Mouse (Mus musculus) heart, embryonic 11.5 days (tissue): ENCODE data around the gene Calm2. TPM values are rescaled to one million over a fixed set of nuclear protein-coding genes. Genes with fewer than 3 reads are reported as not detected.
A peak's percentile ranks its signal among the peaks of the same experiment; 100 is the strongest.

Source experiments
- ATAC-seq: fragments of 200-750 bp; cut with Nextera tagmentation; replicated peaks from 2 replicates; pipeline ENCODE4 v1.8.0; 2017; ENCODE audit warnings: moderate library complexity; ENCODE audit not compliant: insufficient number of reproducible peaks, low FRiP score, low TSS enrichment
- H3K27ac ChIP-seq: fragments of 300-500 bp; sonication (generic); 2 replicates; pipeline ENCODE4 v1.5.1; 2014; ENCODE audit warnings: mild to moderate bottlenecking, low read depth, low read length
- H3K27me3 ChIP-seq: fragments of 300-500 bp; sonication (generic); 2 replicates; pipeline ENCODE4 v1.6.1; 2014; ENCODE audit warnings: mild to moderate bottlenecking, low read length, mixed read lengths; ENCODE audit not compliant: control insufficient read depth, insufficient read depth
- H3K36me3 ChIP-seq: fragments of 300-500 bp; sonication (generic); 2 replicates; pipeline ENCODE4 v1.6.1; 2014; ENCODE audit warnings: mild to moderate bottlenecking, low read length, moderate library complexity, mixed read lengths; ENCODE audit not compliant: control insufficient read depth, insufficient read depth
- H3K4me1 ChIP-seq: fragments of 300-500 bp; sonication (generic); 2 replicates; pipeline ENCODE4 v1.6.1; 2014; ENCODE audit warnings: low read length; ENCODE audit not compliant: control insufficient read depth, insufficient read depth
- H3K4me2 ChIP-seq: fragments of 300-500 bp; sonication (generic); 2 replicates; pipeline ENCODE4 v1.6.1; 2014; ENCODE audit warnings: mild to moderate bottlenecking, moderate library complexity
- H3K4me3 ChIP-seq: fragments of 300-500 bp; sonication (generic); 2 replicates; pipeline ENCODE4 v1.5.1; 2014; ENCODE audit warnings: low read depth, low read length
- H3K9ac ChIP-seq: fragments of 300-500 bp; sonication (generic); 2 replicates; pipeline ENCODE4 v1.6.1; 2014; ENCODE audit warnings: mild to moderate bottlenecking, low read depth, low read length, moderate library complexity
- H3K9me3 ChIP-seq: fragments of 300-500 bp; sonication (generic); replicated peaks from 2 replicates; pipeline ENCODE4 v1.6.1; 2016; ENCODE audit warnings: low read length; ENCODE audit not compliant: control insufficient read depth
- WGBS: fragments of 180-500 bp; shearing (Covaris S2); extraction: QIAGEN DNeasy Blood & Tissue Kit; methylation state at CpG from one replicate; pipeline ENCODE4 v1.1.7; 2014; ENCODE audit not compliant: insufficient replicate concordance; 5-methylcytosine and 5-hydroxymethylcytosine counted together
- polyA plus RNA-seq: library from polyadenylated mRNA; unstranded; fragments of >200 nt; fragmentation: Nextera tagmentation; extraction: Ambion mirVana; gene quantifications from 2 replicates; pipeline ENCODE4 v1.2.1, GENCODE M21; 2014

Calm2 gene
- polyA plus RNA-seq, 1 experiment from 2014 or later: 724 TPM

DNA sequence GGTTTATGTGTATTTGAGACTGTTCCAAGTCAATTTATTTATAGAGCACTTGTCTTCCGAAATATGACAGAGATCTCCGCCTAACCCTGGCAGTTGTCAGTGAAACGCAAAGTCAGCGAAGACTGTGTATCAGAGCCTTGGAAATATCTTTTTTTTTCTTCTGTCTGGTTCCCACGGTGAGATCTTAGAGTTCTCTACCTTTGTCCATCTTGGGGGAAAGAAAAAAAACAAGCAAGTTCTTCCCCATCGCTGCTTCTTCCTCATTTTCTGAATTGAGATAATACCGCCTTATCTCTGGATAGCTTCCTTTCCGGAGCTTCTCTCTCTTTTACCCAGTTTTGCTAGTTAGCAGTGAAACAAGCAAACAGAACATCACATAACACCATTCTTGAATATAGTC lies 2.1 kb upstream of the Calm2 start:
- Histone ChIP-seq H3K4me2 (no peak overlapping the region), H3K9me3 (no peaks in the 10 kb centered on the region)
- WGBS: 66% methylated on average over 8 of the region's 8 CpGs

GRCm38 (mm10) chr17:87448339-87448738 lies 1.6 kb upstream of the Calm2 start:
- Histone ChIP-seq H3K27ac (no peak overlapping the region), H3K4me3 (no peak overlapping the region), H3K4me2 (no peak overlapping the region), H3K4me1 (peaks cover 18% of the 10 kb centered on the region), H3K9me3 (no peaks in the 10 kb centered on the region), H3K27me3 (no peaks in the 10 kb centered on the region), H3K9ac (no peak overlapping the region), H3K36me3 (no peaks in the 10 kb centered on the region)
- 88% methylated on average over 9 of the region's 9 CpGs for WGBS
- no peak for ATAC-seq

More for the DNA sequence above, 2.1 kb upstream of the Calm2 start:
- peaks cover 14% of the 10 kb centered on the region for H3K4me1 ChIP-seq
- no peak for ATAC-seq
- no peak overlapping the region for H3K27ac ChIP-seq
- no peak overlapping the region for H3K4me3 ChIP-seq
- no peaks in the 10 kb centered on the region for H3K36me3 ChIP-seq
- no peak overlapping the region for H3K9ac ChIP-seq
- H3K27me3 ChIP-seq: no peaks in the 10 kb centered on the region

DNA sequence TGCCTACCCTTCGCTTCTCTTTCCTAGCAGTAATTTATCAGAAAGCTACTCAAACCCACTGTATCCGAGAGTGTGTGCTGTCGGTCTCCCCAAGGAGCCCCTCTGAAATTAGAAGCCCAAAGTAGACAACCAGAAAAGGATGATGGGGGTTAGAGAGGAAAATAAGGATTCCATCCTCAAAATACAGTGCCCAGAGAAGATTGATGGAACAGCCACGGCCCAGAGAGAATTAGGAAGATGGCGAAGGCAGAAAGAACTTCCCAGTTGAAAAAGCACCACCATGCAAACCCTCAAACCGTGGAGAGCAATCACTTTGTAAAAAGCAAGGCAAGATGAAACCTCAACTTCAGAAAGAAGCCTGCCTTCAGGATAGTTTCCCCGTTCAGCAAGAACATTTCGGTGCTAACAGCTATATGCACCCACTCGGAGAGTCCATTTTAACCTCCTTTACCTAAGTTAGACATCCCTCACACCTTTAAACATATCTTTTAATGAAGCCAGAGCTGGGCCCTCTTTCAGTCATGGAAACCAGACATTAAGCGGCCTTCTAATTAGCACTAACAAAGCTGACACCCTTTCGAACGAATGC lies 971 bp upstream of the Calm2 start:
- Histone ChIP-seq H3K4me2 (peak overlapping the region; percentile 81), H3K4me3 (peak overlapping the region; percentile 65), H3K36me3 (no peaks in the 10 kb centered on the region), H3K4me1 (peaks cover 19% of the 10 kb centered on the region), H3K27me3 (no peaks in the 10 kb centered on the region), H3K9ac (peak overlapping the region; percentile 86), H3K27ac (peak overlapping the region; percentile 90), H3K9me3 (no peaks in the 10 kb centered on the region)
- no peak for ATAC-seq
- WGBS: 46% methylated on average over 12 of the region's 12 CpGs

- Histone ChIP-seq H3K4me1 (peaks cover 28% of the 10 kb centered on the region), H3K4me2 (peak overlapping the region; percentile 84), H3K9me3 (no peaks in the 10 kb centered on the region), H3K36me3 (no peaks in the 10 kb centered on the region), H3K27me3 (no peaks in the 10 kb centered on the region), H3K9ac (peak overlapping the region; percentile 86), H3K4me3 (peak overlapping the region; percentile 65), H3K27ac (peak overlapping the region; percentile 90)
- under 1% methylated on average over 40 of the region's 86 CpGs for WGBS
- ATAC-seq: peak; percentile 70
Observed at GRCm38 (mm10) chr17:87445917-87446766, 593 bp downstream of the Calm2 start.

DNA sequence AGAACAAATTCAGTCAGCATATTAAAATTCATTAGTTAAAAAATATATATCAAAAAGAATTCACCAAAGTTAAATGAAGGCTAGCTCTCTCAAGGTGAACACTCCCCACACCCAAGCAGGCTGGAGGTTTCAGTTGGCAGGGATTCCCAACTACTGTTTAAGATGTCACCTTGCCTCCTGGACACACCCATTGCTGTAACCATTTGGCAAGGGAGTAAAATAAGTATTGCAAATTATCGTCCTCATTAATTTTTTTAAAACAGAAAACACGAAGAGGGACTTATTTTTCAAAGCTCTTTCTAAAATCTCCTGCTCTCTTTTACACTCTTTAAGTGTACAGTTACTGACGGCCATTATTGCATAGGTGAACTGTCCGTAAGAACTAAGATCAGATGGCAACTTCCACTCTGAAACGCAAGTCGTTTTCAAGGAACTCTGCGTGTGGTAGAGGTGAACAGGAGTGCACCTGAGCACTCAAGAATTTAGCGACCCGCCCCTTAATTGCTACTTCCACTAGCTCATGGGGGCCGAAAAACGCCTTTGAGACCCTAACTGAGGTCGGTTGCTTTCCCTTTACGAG lies 1.3 kb downstream of the Calm2 start:
- Histone ChIP-seq H3K9ac (peak overlapping the region; percentile 86), H3K27ac (peak overlapping the region; percentile 90; the same call in 1 of the 2 replicates), H3K9me3 (no peaks in the 10 kb centered on the region), H3K27me3 (no peaks in the 10 kb centered on the region), H3K4me1 (peaks cover 28% of the 10 kb centered on the region), H3K4me2 (peak overlapping the region; percentile 84), H3K36me3 (no peaks in the 10 kb centered on the region), H3K4me3 (peak overlapping the region; percentile 65)
- WGBS: under 1% methylated on average over 13 of the region's 13 CpGs
- no peak for ATAC-seq

- H3K36me3 ChIP-seq: no peaks in the 10 kb centered on the region
- H3K9me3 ChIP-seq: no peaks in the 10 kb centered on the region
- peak overlapping the region; percentile 66 for H3K4me2 ChIP-seq
- peak overlapping the region; percentile 38 for H3K4me3 ChIP-seq
- H3K27me3 ChIP-seq: no peaks in the 10 kb centered on the region
- peaks cover 28% of the 10 kb centered on the region for H3K4me1 ChIP-seq
- WGBS: 55% methylated on average over 4 of the region's 4 CpGs
- H3K9ac ChIP-seq: no peak overlapping the region
- ATAC-seq: no peak
- no peak overlapping the region for H3K27ac ChIP-seq
Observed at GRCm38 (mm10) chr17:87444763-87445162, 2.0 kb downstream of the Calm2 start.

DNA sequence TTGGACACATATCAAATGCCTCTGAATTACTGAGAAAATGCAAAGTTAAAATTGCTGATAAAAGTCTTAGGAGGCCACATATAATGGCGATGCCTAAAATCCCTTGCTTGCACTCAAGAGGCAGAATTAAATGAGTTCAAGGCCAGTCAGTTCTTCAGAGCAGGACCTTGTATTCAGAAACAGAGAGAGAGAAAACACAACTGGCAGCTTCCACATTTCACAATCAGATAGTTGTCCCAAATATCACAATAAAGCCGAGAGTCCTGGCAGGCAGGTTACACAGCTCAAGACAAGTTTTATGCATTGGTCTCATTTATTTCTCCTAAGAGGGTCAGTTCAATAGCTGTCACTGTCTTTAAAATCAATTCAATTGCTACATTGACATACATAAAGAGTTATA lies 5.2 kb downstream of the Calm2 start:
- no peak for ATAC-seq
- no peak overlapping the region for H3K27ac ChIP-seq
- H3K4me2 ChIP-seq: no peak overlapping the region
- 79% methylated on average over 2 of the region's 2 CpGs for WGBS
- H3K27me3 ChIP-seq: no peaks in the 10 kb centered on the region
- H3K9ac ChIP-seq: no peak overlapping the region
- peaks cover 30% of the 10 kb centered on the region for H3K4me1 ChIP-seq
- no peak overlapping the region for H3K4me3 ChIP-seq
- no peaks in the 10 kb centered on the region for H3K36me3 ChIP-seq
- H3K9me3 ChIP-seq: no peaks in the 10 kb centered on the region

GRCm38 (mm10) chr17:87439441-87439840 lies 7.3 kb downstream of the Calm2 start:
- WGBS: 88% methylated on average over 2 of the region's 2 CpGs
- peaks cover 7% of the 10 kb centered on the region; the same call in 1 of the 2 replicates for H3K36me3 ChIP-seq

More at GRCm38 (mm10) chr17:87439441-87439840, 7.3 kb downstream of the Calm2 start:
- Histone ChIP-seq H3K4me3 (no peak overlapping the region), H3K4me2 (no peak overlapping the region), H3K9me3 (no peaks in the 10 kb centered on the region), H3K27me3 (no peaks in the 10 kb centered on the region), H3K27ac (no peak overlapping the region), H3K4me1 (peaks cover 27% of the 10 kb centered on the region), H3K9ac (no peak overlapping the region)
- ATAC-seq: no peak
